Mouse (Mus musculus) left cerebral cortex, adult 11 months (tissue): ENCODE data around the gene Tnfrsf1a.

Experiments used
- DNase-seq: peaks from one replicate; pipeline ENCODE4 v3.0.0; 2022; ENCODE audit warnings: low spot score

Tnfrsf1a gene

DNA sequence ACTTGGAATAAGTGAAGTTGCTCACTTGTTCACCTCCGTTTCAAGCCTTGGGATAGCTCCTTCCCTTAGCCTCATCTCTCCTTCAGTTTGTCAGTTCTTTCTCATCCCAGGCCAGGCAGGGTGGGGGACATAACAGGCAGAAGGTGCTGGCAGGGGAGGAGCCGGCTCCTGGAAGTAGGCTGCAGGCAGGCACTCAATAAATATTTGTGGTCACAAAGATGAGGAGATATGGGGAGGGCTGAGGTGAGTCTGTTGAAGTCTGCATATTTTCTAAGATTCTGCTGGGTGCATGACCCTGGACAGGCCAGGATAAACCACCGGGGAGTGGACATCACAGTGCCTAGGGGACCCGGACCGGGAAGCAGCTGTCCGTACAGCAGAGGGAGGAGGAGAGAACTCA is 25.6 kb upstream of the Tnfrsf1a start:
- no peak for DNase-seq

DNA sequence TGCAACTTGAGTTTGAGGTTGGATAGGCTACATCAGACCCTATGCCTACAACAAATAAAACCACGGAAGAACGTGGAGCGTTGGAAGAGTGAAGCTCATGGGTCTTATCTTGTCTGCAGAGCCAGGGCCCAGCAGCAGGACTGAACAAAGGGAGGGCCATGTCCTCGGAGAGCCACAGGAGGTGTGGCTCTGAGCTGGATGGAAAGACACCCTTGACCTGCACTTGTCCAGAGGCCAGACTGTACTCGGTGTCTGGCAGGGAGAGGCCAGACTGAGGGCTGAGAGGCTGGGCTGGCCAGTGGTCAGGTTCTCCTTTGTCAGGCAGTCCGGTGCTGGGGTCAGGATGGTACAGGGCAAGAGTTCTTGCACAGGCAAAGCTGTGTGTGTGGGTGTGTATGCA is 23.8 kb upstream of the Tnfrsf1a start:
- DNase-seq: no peak

DNA sequence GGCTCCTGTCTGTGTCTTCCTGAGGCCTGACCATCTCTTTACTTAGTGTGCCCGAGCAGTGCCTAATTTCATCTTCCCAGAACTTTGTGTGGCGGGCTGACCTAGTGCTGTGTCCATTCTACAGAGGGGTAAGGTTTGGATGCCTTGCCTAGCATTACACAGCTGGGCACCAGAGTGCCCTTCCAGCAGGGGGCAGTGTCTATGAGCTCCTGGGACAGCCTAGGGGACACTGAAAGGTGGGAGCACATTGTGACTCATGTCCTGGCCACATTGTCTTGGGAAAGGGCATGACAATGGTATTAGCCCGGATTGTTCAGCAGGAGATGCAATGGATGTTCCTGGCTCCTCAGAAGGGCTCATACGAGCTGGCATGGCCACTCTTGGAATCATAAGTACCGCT is 20.9 kb upstream of the Tnfrsf1a start:
- no peak for DNase-seq

DNA sequence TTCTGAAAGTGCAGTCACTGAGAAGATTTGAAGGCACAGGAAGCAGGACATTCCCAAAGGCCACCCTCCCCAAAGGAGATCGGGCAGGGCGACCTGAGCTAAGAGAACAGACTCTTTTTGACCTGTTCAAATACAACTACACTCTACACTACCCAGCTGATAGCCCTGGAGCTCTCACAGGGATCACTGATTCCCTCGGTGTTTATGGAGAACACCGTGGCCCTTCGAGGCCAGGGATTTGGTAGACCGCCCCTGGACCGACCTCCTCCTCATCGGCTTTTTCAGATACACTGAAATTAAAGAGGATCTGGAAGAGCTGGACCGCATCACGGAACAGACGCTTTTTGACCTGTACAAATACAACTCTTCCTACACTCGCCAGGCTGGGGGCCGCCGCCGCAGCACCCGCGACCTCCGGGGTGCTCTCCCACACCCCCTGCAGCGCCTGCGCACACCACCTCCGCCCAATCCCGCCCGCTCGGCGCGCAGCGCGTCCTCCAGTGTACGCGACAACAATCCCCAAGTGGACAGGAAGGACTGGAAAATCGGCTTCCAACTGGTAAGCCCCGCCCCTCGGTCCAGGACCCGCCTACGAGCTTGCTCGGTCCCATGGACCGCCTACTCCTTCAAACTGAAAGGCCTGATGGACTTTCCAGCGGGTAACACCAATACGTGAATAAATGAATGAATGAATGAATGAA is 18.4 kb upstream of the Tnfrsf1a start:
- peak; percentile 41 for DNase-seq

DNA sequence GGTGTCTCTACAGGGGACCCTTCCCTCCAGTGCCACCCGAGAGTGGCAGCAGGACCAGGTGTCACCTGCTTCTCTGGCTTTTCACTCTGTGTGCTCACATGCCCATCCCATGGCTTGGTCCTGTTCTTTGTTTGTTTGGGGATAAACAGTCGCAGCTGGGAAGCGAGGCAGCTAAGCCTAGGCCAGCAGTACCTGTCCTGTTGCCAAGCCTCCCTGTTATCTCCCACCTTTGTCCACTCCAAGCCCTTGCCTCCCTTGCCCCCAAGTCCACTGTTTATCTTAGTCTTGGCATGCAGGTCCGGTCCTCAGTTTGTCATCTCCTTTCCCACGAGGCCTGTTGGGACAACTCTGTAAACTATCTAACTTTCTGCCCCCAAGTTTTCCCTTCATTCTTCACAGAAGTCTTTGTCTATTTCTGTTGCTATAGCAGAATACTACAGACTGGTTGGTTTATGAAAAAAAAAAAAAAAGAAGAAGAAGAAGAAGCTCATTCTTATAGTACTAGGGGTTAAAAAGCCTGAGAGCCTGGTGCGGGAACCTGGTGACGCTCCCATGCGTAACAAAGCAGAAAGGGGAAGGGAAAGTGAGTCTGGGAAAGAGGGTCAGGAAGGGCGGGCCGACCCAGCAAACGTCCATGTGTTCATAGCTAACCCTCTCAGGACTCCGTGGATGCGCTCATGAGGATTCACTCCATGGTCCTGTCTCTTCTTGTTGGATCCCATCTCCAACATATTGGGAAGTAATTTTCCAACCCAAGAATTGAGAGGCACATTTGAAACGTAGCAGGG is 15.9 kb upstream of the Tnfrsf1a start:
- DNase-seq: no peak

DNA sequence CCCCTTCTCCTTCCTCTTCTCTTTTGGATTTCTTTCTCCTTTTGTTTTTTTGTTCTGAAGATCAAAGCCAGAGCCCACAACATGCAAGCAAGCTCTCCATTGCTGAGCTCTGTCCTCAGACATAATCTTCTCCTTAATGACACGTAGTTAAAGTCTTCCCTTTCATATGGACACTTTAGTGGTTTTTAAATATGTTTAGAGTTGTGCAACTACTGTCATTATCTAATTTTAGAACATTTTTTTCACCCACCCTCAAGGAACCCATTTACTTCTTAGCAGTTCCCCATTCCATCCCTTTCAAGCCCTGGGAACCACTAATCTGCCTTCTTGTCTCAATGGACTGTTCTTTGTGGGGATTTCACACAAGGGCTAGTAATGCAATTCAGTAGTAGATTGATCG is 14.8 kb upstream of the Tnfrsf1a start:
- DNase-seq: no peak

DNA sequence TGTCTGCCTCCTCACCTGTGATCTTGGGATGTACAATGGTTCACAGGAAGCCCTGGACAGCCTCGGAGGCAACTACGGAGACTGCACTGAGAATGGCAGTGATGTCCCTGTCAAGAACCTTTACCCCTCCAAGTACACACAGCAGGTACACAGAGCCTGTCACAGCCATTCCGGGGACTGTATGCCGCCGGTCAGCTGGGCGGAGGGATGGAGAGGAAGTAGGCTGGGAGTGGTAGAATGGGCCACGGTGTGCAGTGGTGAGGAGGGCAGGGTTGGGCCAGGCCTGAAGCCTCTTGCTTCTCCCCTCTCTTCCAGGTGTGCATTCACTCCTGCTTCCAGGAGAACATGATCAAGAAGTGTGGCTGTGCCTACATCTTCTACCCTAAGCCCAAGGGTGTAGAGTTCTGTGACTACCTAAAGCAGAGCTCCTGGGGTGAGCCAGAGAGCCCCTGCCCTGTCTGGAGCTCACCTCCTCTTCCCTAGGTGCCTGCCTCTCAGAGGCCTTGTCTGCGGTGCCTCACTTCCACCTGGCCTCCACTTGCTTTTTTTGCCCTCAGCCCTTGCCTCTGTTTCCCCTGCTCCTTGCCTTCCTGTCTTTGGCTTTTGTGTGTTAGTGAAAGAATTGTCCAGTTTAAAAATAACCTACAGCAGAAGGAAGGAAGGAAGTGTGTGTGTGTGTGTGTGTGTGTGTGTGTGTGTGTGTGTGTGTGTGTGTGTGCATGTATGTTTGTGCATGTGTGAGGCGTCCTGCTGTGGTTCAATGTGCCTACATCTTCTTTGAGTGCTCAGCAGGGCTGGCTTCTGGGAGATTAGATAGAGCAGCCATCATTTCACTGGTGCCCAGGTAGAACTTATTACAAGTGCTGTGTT is 10.1 kb upstream of the Tnfrsf1a start:
- DNase-seq: no peak

DNA sequence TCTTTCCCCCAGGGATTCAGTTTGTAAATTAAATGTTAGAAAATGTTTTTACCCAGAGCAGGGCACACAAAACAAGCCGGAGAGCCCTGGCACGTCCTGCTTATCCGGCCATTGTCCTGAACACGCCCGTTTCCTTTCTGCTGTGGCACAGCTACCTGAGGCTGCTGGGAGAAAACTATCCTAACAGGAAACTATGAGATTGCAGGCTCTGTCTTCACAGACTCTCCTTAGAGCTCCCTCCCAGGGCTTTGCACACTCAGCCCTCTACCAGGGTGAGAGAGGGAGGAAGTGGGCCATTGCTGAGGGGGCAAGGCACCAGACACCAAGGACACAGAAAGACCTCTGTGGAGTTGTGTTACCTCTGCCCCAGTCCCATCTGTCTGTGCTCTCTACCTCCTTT is 8.9 kb upstream of the Tnfrsf1a start:
- DNase-seq: no peak

DNA sequence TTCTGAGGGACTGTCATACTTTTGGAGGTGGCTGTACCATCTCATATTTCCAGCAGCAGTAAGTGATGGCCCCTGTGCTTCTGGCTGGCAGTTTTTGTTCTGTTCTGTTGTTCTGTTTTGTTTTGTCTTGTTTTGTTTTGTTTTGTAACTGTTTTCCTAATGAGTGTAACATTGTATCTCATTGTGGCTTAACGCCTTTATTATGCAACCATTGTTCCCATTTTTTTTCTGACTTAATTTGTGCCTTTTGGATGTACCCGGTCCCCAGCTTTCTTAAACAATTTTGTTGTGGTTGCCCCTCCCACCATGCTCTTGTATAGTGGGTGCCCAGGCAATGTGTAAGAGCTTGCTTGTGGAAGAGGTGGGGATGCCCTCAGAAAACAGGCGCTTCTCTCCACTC is 7.0 kb upstream of the Tnfrsf1a start:
- no peak for DNase-seq

DNA sequence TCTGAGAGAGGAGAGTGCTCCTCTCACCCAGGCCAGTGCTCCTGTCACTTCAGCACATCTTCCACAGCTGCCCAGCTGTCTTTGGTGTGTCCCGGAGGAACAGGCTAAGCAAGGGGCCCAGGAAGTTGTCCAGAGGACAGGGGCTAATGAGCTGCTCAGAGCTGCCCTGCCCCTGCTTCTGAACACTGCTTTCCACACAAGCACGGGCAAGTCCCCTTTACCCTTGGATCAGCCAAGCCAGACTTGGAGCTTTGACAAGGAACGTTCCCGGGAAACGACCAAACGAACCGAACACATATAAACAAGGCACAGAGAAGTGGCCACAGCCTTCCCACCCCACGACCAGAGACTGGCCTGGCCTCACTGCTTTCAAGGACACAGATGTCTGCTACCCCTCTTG is 5.1 kb upstream of the Tnfrsf1a start:
- no peak for DNase-seq

DNA sequence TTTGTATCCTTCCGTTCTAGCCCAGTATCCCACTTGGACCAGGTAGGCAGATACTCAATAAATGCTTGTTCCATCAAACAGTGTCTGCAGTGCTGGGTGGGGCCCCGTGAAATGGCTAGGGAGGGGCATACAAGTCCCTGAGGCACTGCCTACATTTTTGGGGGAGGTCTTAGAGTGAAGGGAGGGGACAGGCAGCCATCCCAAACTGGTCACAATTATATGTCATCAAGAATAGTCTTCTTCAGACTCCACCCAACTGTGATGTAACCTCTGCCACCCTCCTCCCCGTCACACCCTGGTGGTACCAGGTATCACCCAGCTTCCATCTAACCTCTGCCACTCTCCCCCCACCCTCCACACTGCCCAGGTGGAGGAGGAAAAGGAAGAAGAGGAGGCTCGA is 4.3 kb upstream of the Tnfrsf1a start:
- DNase-seq: no peak

DNA sequence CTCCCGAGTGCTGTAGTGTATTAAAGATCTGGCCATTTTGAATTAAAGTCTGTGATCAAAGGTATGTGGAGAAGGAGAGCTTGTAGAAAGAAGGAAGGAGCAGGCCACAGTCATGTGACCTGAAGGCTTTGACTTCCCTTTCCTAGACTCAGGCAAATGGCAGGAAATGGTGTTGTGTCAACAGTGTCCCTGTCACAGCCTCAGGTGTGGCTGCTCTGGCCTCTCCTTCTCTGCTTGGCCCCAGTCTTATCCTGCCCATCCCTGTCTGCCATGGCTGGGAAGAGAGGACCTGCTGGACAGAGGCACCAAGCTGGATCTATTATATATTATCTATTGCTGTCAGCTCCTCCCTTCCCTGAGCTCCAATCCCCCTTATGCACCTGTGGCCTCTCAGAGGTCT is 3.5 kb upstream of the Tnfrsf1a start:
- DNase-seq: no peak

DNA sequence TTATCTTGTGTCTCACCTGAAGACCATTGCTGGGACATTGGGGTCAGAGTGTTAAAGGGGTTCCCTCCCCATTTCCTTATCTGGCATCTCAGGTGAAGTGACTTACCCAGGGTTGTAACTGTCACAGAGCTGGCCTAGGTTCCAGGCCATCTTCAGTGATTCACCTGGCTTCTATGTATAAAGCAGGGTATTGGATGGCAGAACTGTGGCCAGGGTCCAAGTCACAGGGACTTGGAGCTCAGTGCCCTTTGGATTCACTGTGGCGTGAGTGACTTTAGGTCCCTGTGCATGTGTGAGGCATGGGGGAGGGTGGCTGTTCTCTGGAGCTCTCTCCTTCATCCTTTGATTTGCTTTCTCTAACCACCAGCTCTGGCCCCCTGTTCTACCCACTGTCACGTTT is 3.1 kb upstream of the Tnfrsf1a start:
- no peak for DNase-seq

DNA sequence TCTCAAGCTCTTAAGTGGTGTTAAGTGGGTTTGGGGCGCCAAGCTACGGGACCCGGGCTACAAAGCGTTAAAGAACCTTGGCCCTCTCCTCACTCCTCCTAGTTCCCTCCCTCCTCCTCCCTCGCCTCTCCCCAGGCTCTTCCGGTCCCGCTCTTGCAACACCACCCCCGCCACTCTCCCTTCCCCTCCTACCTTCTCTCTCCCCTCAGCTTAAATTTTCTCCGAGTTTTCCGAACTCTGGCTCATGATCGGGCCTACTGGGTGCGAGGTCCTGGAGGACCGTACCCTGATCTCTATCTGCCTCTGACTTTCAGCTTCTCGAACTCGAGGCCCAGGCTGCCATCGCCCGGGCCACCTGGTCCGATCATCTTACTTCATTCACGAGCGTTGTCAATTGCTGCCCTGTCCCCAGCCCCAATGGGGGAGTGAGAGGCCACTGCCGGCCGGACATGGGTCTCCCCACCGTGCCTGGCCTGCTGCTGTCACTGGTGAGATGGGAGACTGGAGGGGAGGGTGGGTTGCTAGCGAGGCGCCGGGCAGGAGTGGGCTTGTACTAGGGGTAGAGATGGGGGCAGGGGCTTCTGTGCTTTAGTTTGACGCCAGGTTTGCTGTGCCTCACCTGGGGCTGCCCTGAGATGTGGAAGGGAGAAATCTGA is 541 bp downstream of the Tnfrsf1a start:
- no peak for DNase-seq

DNA sequence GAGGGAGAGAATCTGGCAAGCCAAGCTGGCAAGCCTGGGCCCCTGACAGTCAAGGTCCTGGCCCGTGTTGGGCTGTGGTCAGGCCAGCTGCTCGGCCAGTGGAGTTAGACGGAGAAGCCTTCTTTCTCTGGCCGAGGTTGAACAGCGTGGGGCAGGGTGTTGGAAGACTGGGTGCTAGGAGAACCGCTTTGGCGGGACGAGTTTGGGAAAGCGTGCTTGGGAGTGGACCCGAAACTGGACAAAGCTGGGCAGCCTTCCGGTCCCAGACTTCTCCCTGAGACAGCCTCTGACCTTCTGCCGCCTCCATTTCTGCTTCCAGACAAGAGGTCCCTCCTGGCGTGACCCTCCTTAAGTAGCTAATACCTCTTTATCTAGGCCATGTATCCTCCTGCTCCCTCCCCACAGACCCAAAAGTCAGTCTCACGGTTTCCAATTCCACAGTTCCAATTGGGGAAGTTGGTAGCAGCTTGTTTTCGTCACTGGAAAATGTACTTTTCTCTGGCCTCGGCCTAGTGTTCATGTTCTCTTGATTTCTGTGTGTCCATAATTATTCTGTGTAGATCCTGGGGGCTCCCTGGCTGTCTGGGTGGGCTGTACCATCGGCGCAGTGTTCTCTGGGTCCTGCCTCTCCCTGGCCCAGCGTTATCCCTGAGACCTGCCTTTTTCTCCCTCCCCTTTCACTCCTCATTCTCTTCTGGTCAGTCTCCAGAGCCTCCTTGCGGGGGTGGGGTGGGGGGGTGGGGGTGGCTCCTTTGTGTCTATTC is 1.3 kb downstream of the Tnfrsf1a start:
- no peak for DNase-seq

DNA sequence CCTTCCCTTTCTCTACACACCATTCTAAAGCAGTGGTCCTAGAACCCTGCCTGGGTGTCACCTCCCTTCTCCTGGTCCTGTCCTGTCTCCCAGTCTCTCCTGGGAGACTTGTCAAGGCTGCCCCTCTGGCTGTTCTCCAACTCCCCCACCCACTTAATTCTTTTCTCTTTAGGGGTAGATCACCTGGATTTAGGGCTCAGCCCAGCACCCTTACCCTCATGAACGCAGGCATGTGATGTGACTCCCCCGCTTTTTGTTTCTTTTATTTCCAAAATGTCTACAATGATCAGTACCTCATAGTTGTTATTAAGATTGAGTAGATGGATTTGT is 1.8 kb downstream of the Tnfrsf1a start:
- no peak for DNase-seq

DNA sequence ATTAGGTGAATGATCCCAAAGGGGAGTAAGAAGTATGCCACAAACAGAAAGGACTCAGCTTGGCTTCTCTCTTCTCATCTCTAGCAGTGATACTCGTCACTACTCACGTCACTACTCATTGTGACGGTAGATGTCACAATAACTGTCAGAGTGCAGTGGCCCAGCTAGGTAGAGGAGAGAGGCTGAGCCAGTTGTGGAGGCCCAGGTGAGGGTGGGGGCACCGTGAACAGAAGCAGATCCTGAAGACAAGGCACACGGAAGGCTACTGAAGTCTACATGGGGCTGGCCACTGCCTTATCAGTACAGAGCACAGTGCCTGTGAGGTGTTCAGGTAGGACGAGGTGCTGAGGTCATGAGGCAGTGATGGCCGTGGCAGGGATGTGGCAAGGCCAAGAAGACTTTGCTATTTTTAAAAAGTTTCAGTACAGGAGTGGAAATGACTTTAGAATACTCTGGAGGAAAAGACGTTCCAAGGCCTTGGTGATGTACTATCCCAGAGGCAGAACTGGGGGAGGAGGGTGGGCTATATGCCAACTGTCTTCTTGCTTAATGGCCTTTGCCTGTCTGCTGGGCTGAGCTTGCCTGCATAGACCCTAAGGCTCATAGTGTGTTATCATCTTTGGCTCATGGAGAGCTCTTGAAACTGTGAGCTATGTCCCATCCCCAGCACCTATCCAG is 2.3 kb downstream of the Tnfrsf1a start:
- DNase-seq: no peak

DNA sequence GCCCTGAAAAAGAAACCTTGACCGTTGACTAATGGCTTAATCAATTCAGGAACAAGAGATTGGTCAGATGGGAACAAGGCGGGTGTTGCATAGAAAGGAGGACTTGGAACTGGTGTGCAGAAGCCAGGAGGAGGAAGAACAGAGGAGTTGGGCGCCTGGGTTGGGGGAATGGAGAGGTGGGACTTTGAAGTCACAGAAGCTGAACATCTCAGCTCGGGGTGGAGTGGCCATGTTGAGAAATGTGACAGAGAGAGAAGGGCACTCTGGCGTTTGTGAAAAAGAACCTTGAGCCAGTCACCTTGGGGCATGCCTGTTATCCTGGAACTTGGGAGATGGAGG is 2.9 kb downstream of the Tnfrsf1a start:
- no peak for DNase-seq

DNA sequence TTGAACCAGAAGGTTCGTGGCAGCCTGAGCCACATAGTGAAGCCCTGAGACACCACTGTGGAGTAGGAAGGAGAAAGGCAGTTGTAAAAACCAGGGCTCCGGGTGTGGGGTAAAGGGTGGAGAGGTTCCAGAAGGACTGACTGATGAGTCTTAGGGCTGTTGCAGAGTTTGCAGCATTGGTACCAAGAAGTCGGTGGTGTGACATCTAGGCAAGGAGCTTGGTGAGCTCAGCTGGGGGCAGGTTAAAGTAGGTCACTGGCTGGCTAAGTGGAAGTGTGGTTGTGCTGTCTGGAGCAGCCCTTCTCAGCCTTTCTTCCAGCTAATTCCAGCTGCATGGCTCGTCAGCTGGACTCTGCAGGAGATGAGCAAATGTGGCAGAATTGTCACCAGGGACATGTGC is 3.6 kb downstream of the Tnfrsf1a start:
- no peak for DNase-seq

DNA sequence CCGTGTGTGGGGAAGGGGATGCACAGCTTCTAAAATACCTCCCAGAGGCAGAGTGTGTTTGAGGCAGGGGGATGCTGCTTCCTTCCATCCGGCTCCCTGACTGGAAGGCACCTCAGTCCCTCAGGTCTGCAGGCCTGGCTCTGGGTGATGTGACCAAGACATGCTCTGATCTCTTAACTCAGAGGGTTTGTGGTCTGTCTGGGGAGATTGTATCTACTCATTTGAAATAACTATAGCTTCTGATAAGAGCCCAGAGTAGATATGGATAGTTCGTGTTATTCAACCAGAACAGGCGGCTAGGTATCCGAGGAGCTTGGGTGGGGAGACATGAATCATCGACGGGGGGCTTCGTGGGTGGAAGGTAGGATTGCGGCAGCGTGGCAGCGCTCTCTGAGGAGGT is 4.1 kb downstream of the Tnfrsf1a start:
- no peak for DNase-seq

DNA sequence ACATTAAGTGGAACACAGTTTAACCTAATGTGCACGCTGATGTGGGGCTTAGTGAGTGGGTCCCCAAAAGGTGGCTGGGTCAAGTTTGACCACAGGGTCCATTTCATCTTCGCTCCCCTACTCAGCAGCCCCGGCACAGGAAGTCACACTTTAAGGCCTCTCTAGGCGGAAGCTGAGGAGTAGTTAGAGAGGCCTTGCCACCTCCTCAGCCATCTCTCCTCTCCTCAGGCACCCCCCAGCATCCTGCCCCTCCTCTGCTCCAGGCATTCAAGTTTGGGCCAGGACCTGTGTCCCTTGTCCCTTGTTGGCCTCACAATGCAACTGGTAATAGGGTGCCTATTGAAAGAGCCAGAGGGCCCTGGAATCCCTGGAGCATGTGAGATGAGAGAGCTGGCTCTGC is 4.5 kb downstream of the Tnfrsf1a start:
- DNase-seq: no peak
